Mouse (Mus musculus): Measurements from ENCODE around the gene Sephs2.

Gene Sephs2

GRCm38 (mm10) chr7:127233368-127233749 is 40.5 kb downstream of the Sephs2 start:
- intact Hi-C loops (cut with DNase I) = no loop called here

GRCm38 (mm10) chr7:127232622-127233367 is 41.1 kb downstream of the Sephs2 start, which contains the start of the genes Zfp553 and Sept1:
TSS of gene Zfp553 (plus strand) at chr7:127233061.
TSS of gene Sept1 (minus strand) at chr7:127233130.
- intact Hi-C loops (cut with DNase I) = no loop called here

- intact Hi-C loops (cut with DNase I) = no loop called here
Observed at GRCm38 (mm10) chr7:127231826-127232621, 41.8 kb downstream of the Sephs2 start.

GRCm38 (mm10) chr7:127231376-127231775 is 42.5 kb downstream of the Sephs2 start:
- intact Hi-C loops (cut with DNase I) = no loop called here

- intact Hi-C loops (cut with DNase I) = no loop called here
Observed at GRCm38 (mm10) chr7:127228615-127229303, 45.1 kb downstream of the Sephs2 start.

GRCm38 (mm10) chr7:127225147-127225995 is 48.5 kb downstream of the Sephs2 start:
- intact Hi-C loops (cut with DNase I) = no loop called here

GRCm38 (mm10) chr7:127224616-127225015 is 49.2 kb downstream of the Sephs2 start:
- intact Hi-C loops (cut with DNase I) = no loop called here

GRCm38 (mm10) chr7:127223515-127224478 is 50.1 kb downstream of the Sephs2 start:
- intact Hi-C loops (cut with DNase I) = no loop called here

GRCm38 (mm10) chr7:127223106-127223505 is 50.7 kb downstream of the Sephs2 start:
- intact Hi-C loops (cut with DNase I) = no loop called here

All from adrenal gland (tissue).